Mouse (Mus musculus) bone marrow, adult 2 months (tissue): ENCODE measurements around the gene Rtp1.

Experiments used
- CTCF ChIP-seq: fragments of 200-500 bp; IDR thresholded peaks from 2 replicates; pipeline ENCODE4 v1.5.1; 2011; ENCODE audit warnings: low read length, control low read depth; ENCODE audit not compliant: control insufficient read depth, insufficient read depth
- POLR2A ChIP-seq: fragments of 200-500 bp; IDR thresholded peaks from 2 replicates; pipeline ENCODE4 v1.6.1; 2011; ENCODE audit warnings: low read depth, mild to moderate bottlenecking, control low read depth, low read length, borderline replicate concordance; ENCODE audit not compliant: control insufficient read depth

DNA sequence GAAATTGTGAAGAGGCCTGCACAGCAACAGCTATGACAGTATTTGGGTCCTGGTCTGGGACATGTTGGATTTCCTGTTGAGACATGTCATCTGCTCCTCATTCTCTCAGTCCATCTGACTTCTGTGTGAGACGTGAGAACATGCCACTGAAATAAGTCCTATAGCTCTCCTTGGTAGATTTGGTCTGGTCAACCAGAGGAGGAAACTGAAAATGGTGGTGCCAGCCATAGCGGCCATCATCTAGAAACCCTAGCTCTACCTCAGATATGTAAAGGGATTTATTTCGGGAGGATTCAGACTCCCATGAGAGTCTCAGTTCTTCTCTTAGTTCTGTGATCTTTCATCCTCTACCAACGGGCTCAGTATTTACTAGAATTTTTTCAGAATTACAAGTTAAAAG is 46.7 kb downstream of the Rtp1 start:
- no peak for TF ChIP-seq CTCF
- no peak for TF ChIP-seq POLR2A
